Mouse (Mus musculus): ENCODE results near the gene Aldh16a1.

DNA sequence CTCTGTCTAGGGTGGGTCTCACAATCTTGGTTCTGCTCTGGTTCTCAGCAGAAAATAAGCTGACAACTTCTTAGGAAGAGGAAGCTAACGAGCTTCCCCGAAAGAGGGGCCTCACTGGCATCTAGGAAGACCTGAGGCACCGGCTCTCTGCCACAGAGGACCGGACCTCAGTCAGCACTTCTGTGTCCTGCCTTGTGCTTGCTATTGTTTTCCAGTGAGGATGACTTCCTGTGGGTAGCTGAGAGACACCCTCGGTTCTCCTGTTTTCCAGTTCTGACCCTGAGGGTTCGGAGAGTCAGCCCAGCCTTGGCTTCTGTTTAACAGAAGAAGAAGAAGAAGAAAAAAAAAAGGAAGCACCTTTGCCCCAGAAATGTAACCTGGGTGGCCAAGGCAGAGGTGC, 56.9 kb downstream of the Aldh16a1 start:
- TF ChIP-seq CTCF (IDR thresholded peaks at IDR 0.05; ENCODE audit: low read depth) (no peak), EP300 (IDR thresholded peaks at IDR 0.05; ENCODE audit: low read depth) (peak; percentile 31; the same call in 1 of the 2 replicates)
